Mouse (Mus musculus) c-Kit-positive CD71-positive TER-119-negative erythroid progenitor cells, embryonic 14.5 days (primary cell): ENCODE data around the gene Klf15.

Source experiments
- DNase-seq: peaks from one replicate; pipeline ENCODE4 v3.0.0-alpha.2; 2013; ENCODE audit warnings: low read depth

The Klf15 gene

GRCm38 (mm10) chr6:90462181-90462706, at the start of gene Klf15:
Klf15 (plus strand) TSS chr6:90462576.
- no peak for DNase-seq

DNA sequence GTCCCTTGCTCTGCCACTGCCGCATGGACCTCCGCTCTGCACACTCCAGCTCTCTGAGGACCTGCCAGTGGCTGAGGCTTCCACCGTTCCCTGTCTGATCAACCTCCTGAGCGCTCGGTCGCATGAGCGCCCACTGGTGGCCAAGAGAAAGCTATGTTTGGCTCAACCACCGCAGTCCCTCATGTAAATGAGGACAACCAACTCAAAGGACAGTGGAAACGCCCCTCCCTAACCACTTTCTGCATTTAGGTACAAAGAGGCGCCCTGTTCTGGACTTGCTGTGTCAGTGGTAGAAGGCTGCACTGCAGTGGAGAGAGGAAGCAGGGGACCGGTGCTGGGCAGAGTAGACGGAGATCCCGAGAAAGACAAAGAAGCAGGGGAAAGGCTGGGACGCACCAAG, 39.8 kb upstream of the Klf15 start:
- DNase-seq = peak; percentile 67

- DNase-seq = no peak
Measured at GRCm38 (mm10) chr6:90425361-90425760, 37.0 kb upstream of the Klf15 start.

- no peak for DNase-seq
Measured at GRCm38 (mm10) chr6:90426003-90426402, 36.4 kb upstream of the Klf15 start.

DNA sequence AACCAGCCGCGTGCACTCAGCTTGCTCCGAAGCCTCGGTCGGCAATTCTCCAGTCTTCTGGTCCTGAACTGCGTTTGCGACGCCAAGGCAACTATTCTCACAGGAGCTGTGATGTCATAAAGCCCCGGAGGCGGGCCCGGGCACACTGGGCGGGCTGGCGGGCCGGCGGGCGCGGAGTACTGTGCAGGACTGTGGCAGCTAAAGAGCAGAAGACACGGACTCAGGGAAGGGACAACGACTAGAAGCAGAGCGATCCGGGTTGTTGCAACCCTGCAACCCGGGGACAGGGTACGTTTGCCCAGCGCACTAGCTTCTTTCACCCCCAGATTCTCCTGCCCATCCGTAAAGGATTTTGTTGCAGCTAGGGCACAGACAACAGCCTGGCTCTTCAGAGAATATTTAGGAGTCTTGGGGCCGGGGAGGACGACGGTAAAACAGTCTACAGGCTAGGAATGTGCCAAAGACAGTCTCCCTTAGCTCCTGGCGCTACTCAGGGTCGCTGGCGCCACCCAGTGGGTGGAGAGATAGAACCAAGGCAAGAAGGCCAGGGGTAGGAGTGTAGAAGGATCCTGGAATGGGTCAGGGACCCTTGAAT, 33.9 kb upstream of the Klf15 start, which contains the start of gene Cfap100:
TSS of gene Cfap100 (minus strand) at position 418 of the 595 bp plus-strand sequence.
- peak; percentile 39 for DNase-seq

GRCm38 (mm10) chr6:90429911-90430310, 32.5 kb upstream of the Klf15 start:
- no peak for DNase-seq

GRCm38 (mm10) chr6:90431487-90431886, 30.9 kb upstream of the Klf15 start:
- DNase-seq = no peak

GRCm38 (mm10) chr6:90434687-90435086, 27.7 kb upstream of the Klf15 start:
- no peak for DNase-seq

DNA sequence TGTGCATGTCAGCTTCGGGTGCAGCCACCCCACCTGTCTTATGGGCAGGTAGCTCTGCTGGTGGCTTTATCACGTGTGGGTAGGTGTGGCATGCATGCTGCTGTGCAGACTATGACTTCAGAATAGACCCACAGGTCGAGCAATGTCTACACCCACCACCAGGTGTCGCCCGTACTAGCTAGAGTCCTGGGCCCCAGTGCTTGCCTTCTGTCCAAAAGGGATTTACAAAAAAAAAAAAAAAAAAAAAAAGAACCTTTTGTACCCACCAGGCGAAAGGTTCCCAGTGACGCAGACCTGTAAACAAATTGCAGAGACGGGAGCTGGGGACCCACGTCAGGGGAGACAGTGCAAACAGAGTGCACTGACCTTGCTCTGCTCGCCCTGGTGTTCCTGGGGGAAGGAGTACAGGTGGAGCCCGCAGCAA, 27.2 kb upstream of the Klf15 start:
- DNase-seq = peak; percentile 21

DNA sequence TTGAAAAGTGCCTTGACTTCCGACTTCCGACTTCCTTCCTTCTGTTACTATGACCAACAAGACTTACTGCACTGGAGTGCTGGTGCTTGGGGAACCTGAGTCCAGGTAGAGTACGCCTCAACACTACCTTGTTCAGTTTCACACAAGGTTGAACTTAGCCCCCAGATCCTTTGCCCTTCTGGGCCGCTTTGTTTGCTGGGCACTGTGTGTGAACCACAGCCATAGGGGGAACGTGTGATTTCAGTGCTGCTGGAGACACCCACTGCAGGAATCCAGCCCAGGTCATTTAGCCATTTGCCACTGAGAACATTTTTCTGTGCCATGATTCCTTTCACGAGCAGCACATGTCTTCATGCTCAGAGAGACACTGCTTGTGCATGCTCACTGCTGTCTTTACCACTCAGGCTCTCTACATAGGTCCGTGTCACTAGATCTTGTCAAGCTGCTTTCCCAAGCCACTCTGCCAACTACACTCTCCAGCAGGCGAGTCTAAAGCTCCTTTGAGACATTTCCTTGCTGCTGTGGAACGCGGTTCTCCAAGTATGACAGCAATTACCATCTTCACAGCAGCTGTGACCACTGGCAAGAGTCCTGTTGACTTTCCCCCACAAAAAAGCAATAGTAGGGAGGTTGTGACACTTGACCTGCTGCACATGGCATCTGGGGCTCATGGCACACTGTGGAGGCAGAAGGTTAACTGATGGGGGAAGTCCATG, 26.0 kb upstream of the Klf15 start:
- DNase-seq = no peak

DNA sequence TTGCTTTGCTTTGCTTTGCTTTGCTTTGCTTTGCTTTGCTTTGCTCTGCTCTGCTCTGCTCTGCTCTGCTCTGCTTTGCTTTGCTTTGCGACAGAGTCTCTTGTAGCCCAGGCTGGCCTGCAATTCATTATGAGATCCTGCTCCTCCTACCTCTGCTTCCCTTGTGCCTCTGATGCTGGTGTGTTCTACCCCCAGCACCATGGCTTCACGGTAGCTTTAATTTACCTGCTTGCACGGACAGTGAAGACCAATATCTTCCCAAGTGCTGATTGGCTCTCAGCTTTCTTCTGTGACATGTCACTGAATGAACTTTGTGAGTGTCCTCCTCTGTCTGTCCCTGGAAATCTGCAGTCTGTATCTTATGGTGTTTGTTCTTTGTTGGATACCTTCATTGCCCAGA, 25.3 kb upstream of the Klf15 start:
- no peak for DNase-seq

DNA sequence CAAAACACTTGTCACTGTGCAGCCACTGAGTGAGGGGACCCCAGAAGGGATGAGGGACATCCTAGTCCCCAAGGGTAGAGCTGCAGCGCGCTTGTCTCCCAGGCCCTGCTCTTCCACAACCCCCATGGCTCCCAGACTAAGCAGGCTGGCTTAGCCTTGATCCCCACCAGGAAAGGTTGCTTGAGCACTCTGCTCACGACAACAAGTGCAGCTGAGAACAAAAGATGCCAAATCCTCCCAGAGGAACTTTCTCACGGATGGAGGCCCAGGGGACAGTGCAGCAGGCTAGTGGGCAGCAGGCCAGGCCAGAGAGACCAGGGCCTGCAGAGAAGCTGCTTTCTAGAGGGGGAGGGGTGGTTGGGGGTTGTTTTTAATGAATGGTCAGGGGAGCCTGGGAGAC, 15.5 kb upstream of the Klf15 start:
- no peak for DNase-seq

- DNase-seq = peak; percentile 27
Measured at GRCm38 (mm10) chr6:90450179-90450578, 12.2 kb upstream of the Klf15 start.

- DNase-seq = no peak
Measured at GRCm38 (mm10) chr6:90450697-90451096, 11.7 kb upstream of the Klf15 start.

DNA sequence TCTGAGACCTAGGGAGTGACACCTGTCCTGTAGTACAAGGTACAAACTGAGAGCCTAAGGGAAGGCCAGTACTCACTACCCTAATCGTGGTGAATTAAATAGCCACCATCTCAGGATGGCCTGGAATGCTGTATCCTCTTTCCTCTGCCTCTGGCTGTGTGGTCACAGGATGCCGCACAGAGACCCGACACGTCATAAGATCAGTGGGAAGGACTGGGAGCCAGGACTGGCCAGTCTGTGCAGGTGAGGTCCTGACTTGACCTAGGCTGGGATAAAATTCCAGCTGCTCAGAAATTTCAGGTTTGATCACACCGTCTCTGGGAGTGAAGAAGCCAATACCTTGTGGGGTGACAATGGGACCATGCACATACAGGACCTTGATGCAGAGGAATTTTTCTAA, 10.9 kb upstream of the Klf15 start:
- no peak for DNase-seq

- DNase-seq = no peak
Measured at GRCm38 (mm10) chr6:90452603-90453002, 9.8 kb upstream of the Klf15 start.

GRCm38 (mm10) chr6:90453751-90454150, 8.6 kb upstream of the Klf15 start:
- no peak for DNase-seq

GRCm38 (mm10) chr6:90457421-90457820, 5.0 kb upstream of the Klf15 start:
- no peak for DNase-seq

- no peak for DNase-seq
Measured at GRCm38 (mm10) chr6:90461181-90461580, 1.2 kb upstream of the Klf15 start.

DNA sequence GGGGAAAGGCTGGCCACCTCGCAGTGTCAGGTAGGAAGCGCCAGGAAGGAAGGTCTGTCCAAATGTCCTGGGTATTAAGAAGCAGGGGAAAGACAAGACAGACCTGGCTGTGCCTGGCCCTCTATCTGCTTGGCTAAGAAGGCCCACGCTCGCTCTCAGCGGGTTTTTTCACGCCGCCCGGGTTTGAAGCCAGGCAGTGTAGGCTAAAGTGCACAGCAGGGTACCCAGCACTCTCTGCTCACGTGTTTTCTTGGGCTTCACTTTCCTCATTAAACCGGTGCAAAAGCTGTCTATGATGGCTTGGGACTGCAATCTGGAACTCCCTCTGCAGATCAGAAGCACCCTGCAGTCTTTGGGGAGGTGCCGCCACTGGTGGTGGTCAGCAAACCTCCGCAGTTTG, 605 bp upstream of the Klf15 start:
- no peak for DNase-seq

- no peak for DNase-seq
Measured at GRCm38 (mm10) chr6:90462841-90463227, 458 bp downstream of the Klf15 start.

- DNase-seq = no peak
Measured at GRCm38 (mm10) chr6:90463228-90463862, 969 bp downstream of the Klf15 start.

DNA sequence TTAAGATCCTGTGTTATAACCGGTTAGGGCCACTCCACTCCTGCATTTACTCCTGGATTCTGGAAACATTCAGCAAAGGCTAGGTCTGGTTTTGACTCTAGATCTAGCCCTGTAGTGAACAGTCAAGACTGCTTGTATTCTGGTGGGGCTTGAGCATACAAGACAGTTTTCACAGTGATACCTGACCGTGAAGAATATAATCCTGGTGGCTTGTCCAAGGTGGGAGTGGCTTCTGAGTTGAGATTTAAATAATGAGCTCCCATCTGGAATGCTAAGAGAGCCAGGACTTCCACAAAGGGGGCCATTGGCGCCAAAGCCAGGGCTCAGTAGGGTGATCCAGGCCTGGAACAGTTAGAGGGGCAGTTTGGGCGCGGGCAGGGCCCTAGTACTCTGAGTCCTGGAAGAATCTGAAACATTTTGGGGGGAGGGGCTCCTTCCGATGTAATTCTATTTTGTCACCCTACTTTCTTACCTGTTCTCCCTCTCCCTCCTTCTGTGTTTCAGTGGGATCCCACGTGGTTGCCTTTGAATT, 1.6 kb downstream of the Klf15 start:
- no peak for DNase-seq
